Mouse (Mus musculus): Measurements from ENCODE around the gene Ltbp1. TPM values are rescaled to one million over a fixed set of nuclear protein-coding genes. Genes with fewer than 3 reads are reported as not detected.

The Ltbp1 gene
- total RNA-seq, 2 experiments from 2014 or later = 38.5 to 43.3 TPM

GRCm38 (mm10) chr17:75066340-75066739, 61.0 kb downstream of the Ltbp1 start:
- DNase-seq = no peak

GRCm38 (mm10) chr17:75067314-75067713, 61.9 kb downstream of the Ltbp1 start:
- no peak for DNase-seq

GRCm38 (mm10) chr17:75069232-75069631, 63.9 kb downstream of the Ltbp1 start:
- DNase-seq = no peak

- DNase-seq = peak; percentile 44 to 62
Observed at GRCm38 (mm10) chr17:75071174-75071573, 65.8 kb downstream of the Ltbp1 start.

GRCm38 (mm10) chr17:75071749-75072148, 66.4 kb downstream of the Ltbp1 start:
- DNase-seq = peak; percentile 69 to 80

GRCm38 (mm10) chr17:75073887-75074286, 68.5 kb downstream of the Ltbp1 start:
- peak; percentile 69 to 74 for DNase-seq

GRCm38 (mm10) chr17:75074978-75075699, 69.8 kb downstream of the Ltbp1 start:
- DNase-seq = peak in 1 of 2 experiments; percentile 80

- no peak for DNase-seq
Observed at GRCm38 (mm10) chr17:75081401-75081800, 76.0 kb downstream of the Ltbp1 start.

- DNase-seq = no peak
Observed at GRCm38 (mm10) chr17:75082449-75082848, 77.1 kb downstream of the Ltbp1 start.

GRCm38 (mm10) chr17:75087296-75087941, 82.1 kb downstream of the Ltbp1 start:
- peak; percentile 51 to 72 for DNase-seq

GRCm38 (mm10) chr17:75088232-75088631, 82.9 kb downstream of the Ltbp1 start:
- DNase-seq = no peak

- peak; percentile 55 to 56 for DNase-seq
Observed at GRCm38 (mm10) chr17:75088727-75089126, 83.4 kb downstream of the Ltbp1 start.

GRCm38 (mm10) chr17:75090556-75090955, 85.2 kb downstream of the Ltbp1 start:
- no peak for DNase-seq

GRCm38 (mm10) chr17:75093563-75093962, 88.2 kb downstream of the Ltbp1 start:
- no peak for DNase-seq

GRCm38 (mm10) chr17:75094591-75094990, 89.2 kb downstream of the Ltbp1 start:
- DNase-seq = peak in 1 of 2 experiments; percentile 36

- no peak for DNase-seq
Observed at GRCm38 (mm10) chr17:75096727-75097126, 91.4 kb downstream of the Ltbp1 start.

- DNase-seq = no peak
Observed at GRCm38 (mm10) chr17:75097367-75097766, 92.0 kb downstream of the Ltbp1 start.

- DNase-seq = no peak
Observed at GRCm38 (mm10) chr17:75101215-75101614, 95.8 kb downstream of the Ltbp1 start.

GRCm38 (mm10) chr17:75101994-75102393, 96.6 kb downstream of the Ltbp1 start:
- no peak for DNase-seq

GRCm38 (mm10) chr17:75107412-75107811, 102.0 kb downstream of the Ltbp1 start:
- no peak for DNase-seq

GRCm38 (mm10) chr17:75107879-75108278, 102.5 kb downstream of the Ltbp1 start:
- no peak for DNase-seq

- DNase-seq = no peak
Observed at GRCm38 (mm10) chr17:75109081-75109716, 103.8 kb downstream of the Ltbp1 start.

All from heart, adult 18-20 months (tissue).